Mouse (Mus musculus) G1E (cell line): ENCODE measurements around the gene Slc16a10.

Experiments used
- CTCF ChIP-seq: IDR thresholded peaks from 2 replicates; pipeline ENCODE4 v1.5.1; 2012; ENCODE audit warnings: low read depth, low read length, inconsistent platforms, mixed read lengths
- GATA2 ChIP-seq: IDR thresholded peaks from 2 replicates; pipeline ENCODE4 v1.6.1; 2012; ENCODE audit warnings: low read depth, low read length, inconsistent platforms, borderline replicate concordance
- TAL1 ChIP-seq: conservative IDR thresholded peaks from 2 replicates; pipeline ENCODE4 v1.6.1; 2012; ENCODE audit warnings: low read depth, low read length, inconsistent platforms, mixed read lengths

DNA sequence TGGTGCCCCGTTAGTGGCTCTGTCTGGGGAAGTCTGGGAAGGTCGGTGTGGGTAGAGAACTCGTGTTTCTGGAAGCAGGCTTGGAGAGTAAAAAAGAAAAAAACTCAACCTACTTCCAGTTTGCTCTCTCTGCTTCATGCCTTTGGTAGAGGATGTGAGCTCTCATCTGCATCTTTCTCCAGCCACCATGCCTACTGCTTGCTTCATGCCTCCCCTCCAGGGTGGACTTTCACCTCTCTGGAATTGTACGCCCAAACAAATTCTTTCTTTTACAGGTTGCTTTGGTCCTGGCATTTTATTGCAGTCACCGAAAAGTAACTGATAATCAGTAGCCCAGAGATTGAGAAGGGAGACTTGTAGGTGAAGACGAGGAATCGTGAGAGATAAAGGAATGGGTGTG lies 27.0 kb upstream of the Slc16a10 start:
- TF ChIP-seq CTCF (no peak), TAL1 (no peak), GATA2 (no peak)
